Mouse (Mus musculus): ENCODE data around the gene Mcts2. TPM values are rescaled to one million over a fixed set of nuclear protein-coding genes. Genes with fewer than 3 reads are reported as not detected.

Mcts2 gene
- polyA plus RNA-seq, 1 experiment from 2014 or later: 40.0 TPM

DNA sequence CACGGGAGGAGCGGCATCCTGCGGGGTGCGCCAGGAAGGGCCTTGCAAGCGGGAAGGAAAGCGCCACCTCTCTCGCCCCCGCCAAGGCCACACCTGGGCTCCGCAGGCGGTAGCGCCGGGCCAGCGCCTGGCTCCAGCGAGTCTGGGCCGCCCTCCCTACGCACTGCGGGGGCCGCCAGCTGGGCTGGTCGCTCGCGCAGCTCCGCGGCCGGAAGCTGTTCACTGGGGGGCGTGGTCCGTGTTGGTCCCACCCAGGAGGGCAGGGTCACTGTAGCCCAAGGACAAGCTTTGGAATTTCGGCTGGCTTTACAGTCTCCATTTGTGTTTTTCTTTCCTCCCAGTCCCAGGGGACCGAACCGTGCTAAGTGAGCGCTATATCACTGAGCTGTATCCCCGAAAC, 20.8 kb downstream of the Mcts2 start:
- Histone ChIP-seq H3K27ac (peak overlapping the region; percentile 78), H3K4me1 (peaks cover 33% of the 10 kb centered on the region), H3K27me3 (no peaks in the 10 kb centered on the region), H3K9ac (peak overlapping the region; percentile 74), H3K4me2 (peak overlapping the region; percentile 62), H3K9me3 (replicated peaks) (no peaks in the 10 kb centered on the region), H3K4me3 (peak overlapping the region; percentile 42), H3K36me3 (ENCODE audit: poor library complexity, severe bottlenecking) (peaks cover 52% of the 10 kb centered on the region)
- WGBS: 3% methylated on average over 27 of the region's 31 CpGs
- peak; percentile 92 for ATAC-seq

GRCm38 (mm10) chr2:152709066-152709465, 22.2 kb downstream of the Mcts2 start:
- H3K27me3 ChIP-seq: no peaks in the 10 kb centered on the region
- H3K9me3 ChIP-seq (replicated peaks): no peaks in the 10 kb centered on the region
- WGBS: 93% methylated on average over 5 of the region's 5 CpGs
- no peak overlapping the region for H3K4me2 ChIP-seq
- no peak for ATAC-seq
- peaks cover 33% of the 10 kb centered on the region for H3K4me1 ChIP-seq
- H3K9ac ChIP-seq: no peak overlapping the region
- peaks cover 38% of the 10 kb centered on the region for H3K36me3 ChIP-seq (ENCODE audit: poor library complexity, severe bottlenecking)
- no peak overlapping the region for H3K27ac ChIP-seq
- no peak overlapping the region for H3K4me3 ChIP-seq

DNA sequence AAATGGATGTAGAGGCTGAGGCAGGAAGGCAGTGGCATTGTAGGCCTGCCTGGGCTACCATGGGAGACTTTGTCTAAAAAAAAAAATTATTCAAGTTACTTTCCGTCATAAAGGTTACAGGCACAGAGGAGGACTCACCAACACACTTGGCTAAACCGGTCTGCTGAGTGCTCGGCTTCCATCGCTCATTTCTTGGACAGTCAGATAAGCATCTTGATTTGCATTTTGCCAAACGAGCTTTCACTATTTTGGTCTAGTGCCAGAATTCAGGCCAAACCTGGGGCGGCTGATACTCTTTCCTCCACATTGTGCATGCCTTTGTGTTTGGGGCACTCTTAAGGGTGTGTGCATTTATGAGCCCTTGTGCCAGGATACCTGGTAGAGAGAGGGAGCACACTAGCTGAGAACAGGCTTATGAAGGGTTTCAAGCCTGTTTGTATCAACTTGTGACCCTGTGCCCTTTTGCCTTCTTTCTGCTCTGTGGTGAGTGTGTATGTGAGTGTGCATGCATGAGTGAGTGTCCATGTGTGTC, 29.5 kb downstream of the Mcts2 start:
- Histone ChIP-seq H3K4me2 (no peak overlapping the region), H3K27me3 (no peaks in the 10 kb centered on the region), H3K27ac (no peak overlapping the region), H3K4me1 (peaks cover 23% of the 10 kb centered on the region), H3K9me3 (replicated peaks) (no peaks in the 10 kb centered on the region), H3K9ac (no peak overlapping the region), H3K36me3 (ENCODE audit: poor library complexity, severe bottlenecking) (0 out of 2 replicates have a peak, but pooled peaks cover 3% of the 10 kb centered on the region), H3K4me3 (no peak overlapping the region)
- ATAC-seq: no peak
- 43% methylated on average over 6 of the region's 6 CpGs for WGBS

- Histone ChIP-seq H3K4me1 (peaks cover 23% of the 10 kb centered on the region), H3K9ac (no peak overlapping the region), H3K4me2 (no peak overlapping the region), H3K27me3 (no peaks in the 10 kb centered on the region), H3K9me3 (replicated peaks) (no peaks in the 10 kb centered on the region), H3K36me3 (ENCODE audit: poor library complexity, severe bottlenecking) (0 out of 2 replicates have a peak, but pooled peaks cover 3% of the 10 kb centered on the region), H3K27ac (peak overlapping the region; percentile 14; the same call in 1 of the 2 replicates), H3K4me3 (no peak overlapping the region)
- 58% methylated on average over 11 of the region's 11 CpGs for WGBS
- ATAC-seq: no peak
Observed at GRCm38 (mm10) chr2:152717652-152718051, 30.8 kb downstream of the Mcts2 start.

DNA sequence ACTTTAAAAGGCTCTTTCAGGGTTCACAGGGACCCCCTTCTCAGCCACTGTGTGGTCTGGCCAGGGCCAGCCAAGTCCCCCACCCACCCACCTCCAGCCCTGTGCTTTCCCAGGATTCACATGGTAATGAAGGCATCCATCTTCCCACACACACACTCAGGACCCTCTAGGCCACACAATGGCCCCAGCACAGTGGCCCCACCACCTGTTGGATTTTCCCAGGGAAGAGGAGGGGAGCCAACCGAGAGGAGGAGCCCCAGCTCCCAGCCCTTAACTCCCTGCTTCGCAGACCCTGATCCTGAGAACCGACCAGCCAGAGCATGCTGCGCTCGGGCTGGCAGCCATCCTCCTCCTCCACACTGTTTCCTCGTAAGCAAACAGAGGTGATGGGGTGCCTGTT, 31.2 kb downstream of the Mcts2 start:
- Histone ChIP-seq H3K4me1 (peaks cover 23% of the 10 kb centered on the region), H3K9ac (no peak overlapping the region), H3K9me3 (replicated peaks) (no peaks in the 10 kb centered on the region), H3K27me3 (no peaks in the 10 kb centered on the region), H3K27ac (0 out of 2 replicates have a peak overlapping the region, but pooled peaks have one; percentile 14), H3K4me2 (0 out of 2 replicates have a peak overlapping the region, but pooled peaks have one; percentile 12), H3K36me3 (ENCODE audit: poor library complexity, severe bottlenecking) (0 out of 2 replicates have a peak, but pooled peaks cover 3% of the 10 kb centered on the region), H3K4me3 (no peak overlapping the region)
- peak; percentile 75 for ATAC-seq
- WGBS: 13% methylated on average over 6 of the region's 6 CpGs

DNA sequence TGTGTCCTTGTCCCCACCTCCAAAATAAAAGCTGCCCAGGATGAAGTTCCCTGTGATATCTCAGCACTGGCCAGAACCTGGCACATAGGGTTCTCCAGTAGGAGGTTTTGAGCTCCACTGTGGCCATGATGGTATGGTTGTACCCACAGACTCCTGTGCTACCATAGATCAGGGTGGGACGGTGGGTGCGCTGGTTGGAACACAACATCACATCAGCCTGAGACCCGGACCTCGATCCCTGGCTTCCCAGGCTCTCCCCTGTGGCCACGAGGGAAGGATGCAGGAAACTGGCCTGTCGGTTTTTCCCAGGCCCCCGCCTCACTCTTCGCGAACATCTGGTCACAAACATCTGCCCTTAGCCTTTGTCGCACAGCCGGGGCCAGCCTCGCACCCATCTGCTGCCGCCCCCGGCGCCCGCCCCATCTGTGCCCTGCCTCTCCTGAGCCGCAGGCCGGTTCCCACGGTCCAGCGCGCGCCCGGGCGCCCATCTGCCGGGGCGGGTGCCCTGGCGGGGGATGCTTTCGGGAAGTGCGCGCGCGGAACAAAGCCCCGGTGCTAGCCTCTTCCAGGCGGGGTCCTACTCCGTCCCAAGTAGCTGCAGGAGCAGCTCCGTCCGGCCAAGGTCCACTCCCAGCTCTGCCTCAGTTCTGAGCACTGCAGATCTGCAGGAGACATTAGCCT, 37.0 kb downstream of the Mcts2 start:
- H3K4me1 ChIP-seq: peaks cover 9% of the 10 kb centered on the region
- ATAC-seq: peak; percentile 68
- H3K36me3 ChIP-seq (ENCODE audit: poor library complexity, severe bottlenecking): no peaks in the 10 kb centered on the region
- H3K27me3 ChIP-seq: peaks cover 3% of the 10 kb centered on the region; the same call in 1 of the 2 replicates
- 0 out of 2 replicates have a peak overlapping the region, but pooled peaks have one; percentile 20 for H3K27ac ChIP-seq
- H3K9ac ChIP-seq: peak overlapping the region; percentile 55
- 4% methylated on average over 37 of the region's 37 CpGs for WGBS
- no peaks in the 10 kb centered on the region for H3K9me3 ChIP-seq (replicated peaks)
- peak overlapping the region; percentile 61 for H3K4me2 ChIP-seq
- H3K4me3 ChIP-seq: peak overlapping the region; percentile 30

DNA sequence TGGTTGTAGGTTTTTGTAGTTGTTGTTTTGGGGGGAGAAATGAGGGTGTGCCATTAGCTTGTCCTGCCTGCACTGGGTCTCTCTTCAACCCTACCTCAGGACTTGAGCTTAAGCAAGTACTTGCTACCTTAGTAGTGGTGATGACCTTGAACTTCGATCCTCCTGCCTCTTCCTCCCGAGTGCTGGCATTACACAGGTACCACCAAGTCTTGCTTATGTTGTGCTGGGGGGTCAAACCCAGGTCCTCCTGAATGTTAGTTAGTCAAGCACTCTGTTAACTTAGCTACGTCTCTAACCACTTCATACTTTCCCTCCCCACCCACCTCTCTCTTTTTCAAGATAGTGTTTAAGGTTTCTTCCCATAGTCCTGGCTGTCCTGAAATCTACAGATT, 37.5 kb downstream of the Mcts2 start:
- Histone ChIP-seq H3K27me3 (peaks cover 3% of the 10 kb centered on the region; the same call in 1 of the 2 replicates), H3K4me1 (peaks cover 8% of the 10 kb centered on the region), H3K36me3 (ENCODE audit: poor library complexity, severe bottlenecking) (no peaks in the 10 kb centered on the region), H3K9ac (peak overlapping the region; percentile 55; the same call in 1 of the 2 replicates), H3K4me3 (peak overlapping the region; percentile 30; the same call in 1 of the 2 replicates), H3K4me2 (peak overlapping the region; percentile 61), H3K9me3 (replicated peaks) (no peaks in the 10 kb centered on the region), H3K27ac (no peak overlapping the region)
- peak; percentile 17; the same call in 1 of the 2 replicates for ATAC-seq
- 69% methylated on average over 3 of the region's 3 CpGs for WGBS

- Histone ChIP-seq H3K27ac (no peak overlapping the region), H3K4me2 (no peak overlapping the region), H3K27me3 (peaks cover 3% of the 10 kb centered on the region; the same call in 1 of the 2 replicates), H3K4me1 (peaks cover 14% of the 10 kb centered on the region), H3K4me3 (no peak overlapping the region), H3K9me3 (replicated peaks) (no peaks in the 10 kb centered on the region), H3K36me3 (ENCODE audit: poor library complexity, severe bottlenecking) (no peaks in the 10 kb centered on the region), H3K9ac (no peak overlapping the region)
- 69% methylated on average over 15 of the region's 15 CpGs for WGBS
- no peak for ATAC-seq
Observed at GRCm38 (mm10) chr2:152725178-152725750, 38.4 kb downstream of the Mcts2 start.

- Histone ChIP-seq H3K9ac (no peak overlapping the region), H3K4me2 (no peak overlapping the region), H3K4me3 (no peak overlapping the region), H3K36me3 (ENCODE audit: poor library complexity, severe bottlenecking) (no peaks in the 10 kb centered on the region), H3K4me1 (peaks cover 14% of the 10 kb centered on the region), H3K27ac (no peak overlapping the region), H3K27me3 (peaks cover 3% of the 10 kb centered on the region; the same call in 1 of the 2 replicates), H3K9me3 (replicated peaks) (no peaks in the 10 kb centered on the region)
- 82% methylated on average over 6 of the region's 6 CpGs for WGBS
- ATAC-seq: no peak
Observed at GRCm38 (mm10) chr2:152726213-152726612, 39.4 kb downstream of the Mcts2 start.

- Histone ChIP-seq H3K27me3 (peaks cover 3% of the 10 kb centered on the region; the same call in 1 of the 2 replicates), H3K36me3 (ENCODE audit: poor library complexity, severe bottlenecking) (no peaks in the 10 kb centered on the region)
- 71% methylated on average over 6 of the region's 6 CpGs for WGBS
Observed at GRCm38 (mm10) chr2:152726751-152727335, 40.0 kb downstream of the Mcts2 start.

DNA sequence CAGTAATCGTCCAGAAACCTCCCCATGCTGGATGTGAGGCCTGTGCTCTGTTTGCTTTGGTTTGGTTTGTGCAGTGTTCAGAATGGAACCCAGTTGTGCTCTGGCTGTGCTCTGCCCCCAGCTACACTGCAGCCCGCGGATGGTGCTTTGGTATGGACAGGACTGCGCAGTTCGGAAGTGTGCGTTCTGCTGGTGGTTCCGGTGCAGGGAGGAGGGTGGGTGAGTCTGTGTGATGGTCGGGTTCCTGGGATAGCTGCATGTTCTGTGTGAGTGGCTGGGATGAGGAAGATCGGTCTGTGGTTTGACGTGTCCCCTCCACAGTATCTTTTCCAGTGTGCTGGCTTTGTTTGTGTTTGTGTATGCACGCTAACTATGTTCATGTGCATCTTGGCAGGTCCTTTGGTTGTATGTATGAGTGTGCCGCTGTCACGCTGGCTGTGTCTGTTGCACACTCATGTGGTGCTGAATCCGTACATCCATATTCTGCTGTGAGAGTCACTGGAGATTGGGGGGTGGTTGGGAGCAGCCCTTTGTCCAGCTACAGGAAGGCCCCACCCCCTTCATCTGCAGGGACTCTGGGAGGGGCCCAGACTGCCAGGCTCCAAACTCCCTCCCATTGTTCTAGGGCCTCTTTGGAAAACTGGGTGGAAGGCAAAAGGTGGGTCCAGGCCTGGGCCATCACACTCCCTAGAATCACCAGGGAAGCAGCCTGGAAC, 41.1 kb downstream of the Mcts2 start:
- 85% methylated on average over 14 of the region's 14 CpGs for WGBS
- Histone ChIP-seq H3K9me3 (replicated peaks) (no peaks in the 10 kb centered on the region), H3K4me3 (no peak overlapping the region), H3K4me2 (no peak overlapping the region), H3K27ac (no peak overlapping the region; the same call in 1 of the 2 replicates), H3K9ac (no peak overlapping the region), H3K27me3 (peaks cover 3% of the 10 kb centered on the region; the same call in 1 of the 2 replicates), H3K4me1 (peaks cover 14% of the 10 kb centered on the region), H3K36me3 (ENCODE audit: poor library complexity, severe bottlenecking) (no peaks in the 10 kb centered on the region)
- no peak for ATAC-seq

More at GRCm38 (mm10) chr2:152726751-152727335, 40.0 kb downstream of the Mcts2 start:
- Histone ChIP-seq H3K4me3 (no peak overlapping the region), H3K9me3 (replicated peaks) (no peaks in the 10 kb centered on the region), H3K9ac (no peak overlapping the region), H3K27ac (no peak overlapping the region), H3K4me1 (peaks cover 14% of the 10 kb centered on the region), H3K4me2 (no peak overlapping the region)
- ATAC-seq: no peak

Data from forebrain, embryonic 13.5 days (tissue).